Mouse (Mus musculus): ENCODE measurements around the gene Plod1.
A peak's percentile ranks its signal among the peaks of the same experiment; 100 is the strongest.
"Not testable (repeated sequence)": the region's sequence is repeated elsewhere in the genome, so short reads cannot be mapped to it uniquely, and the experiment has no call there.

The Plod1 gene

GRCm38 (mm10) chr4:147888237-147888636 lies 48.3 kb downstream of the Plod1 start:
- no peak for DNase-seq (ENCODE audit: low read depth, low spot score)
- H3K27me3 ChIP-seq (ENCODE audit: control insufficient read depth, insufficient read depth, low read length, poor library complexity, severe bottlenecking), result no peaks in the 10 kb centered on the region
- peaks cover 12% of the 10 kb centered on the region for H3K36me3 ChIP-seq (ENCODE audit: control insufficient read depth, insufficient read depth, low read length, poor library complexity, severe bottlenecking)

- peaks cover 10% of the 10 kb centered on the region for H3K36me3 ChIP-seq (ENCODE audit: control insufficient read depth, insufficient read depth, low read length, poor library complexity, severe bottlenecking)
- H3K27me3 ChIP-seq (ENCODE audit: control insufficient read depth, insufficient read depth, low read length, poor library complexity, severe bottlenecking), result no peaks in the 10 kb centered on the region
- DNase-seq (ENCODE audit: low read depth, low spot score), result no peak
These were observed 49.3 kb downstream of the Plod1 start for GRCm38 (mm10) chr4:147887277-147887676.

- DNase-seq (ENCODE audit: low read depth, low spot score), result no peak
- Histone ChIP-seq H3K36me3 (ENCODE audit: control insufficient read depth, insufficient read depth, low read length, poor library complexity, severe bottlenecking) (peaks cover 14% of the 10 kb centered on the region), H3K27me3 (ENCODE audit: control insufficient read depth, insufficient read depth, low read length, poor library complexity, severe bottlenecking) (no peaks in the 10 kb centered on the region)
These were observed 50.4 kb downstream of the Plod1 start for GRCm38 (mm10) chr4:147886158-147886557.

GRCm38 (mm10) chr4:147884138-147884537 lies 52.4 kb downstream of the Plod1 start:
- Histone ChIP-seq H3K36me3 (ENCODE audit: control insufficient read depth, insufficient read depth, low read length, poor library complexity, severe bottlenecking) (peaks cover 16% of the 10 kb centered on the region), H3K27me3 (ENCODE audit: control insufficient read depth, insufficient read depth, low read length, poor library complexity, severe bottlenecking) (no peaks in the 10 kb centered on the region)
- no peak for DNase-seq (ENCODE audit: low read depth, low spot score)

- Histone ChIP-seq H3K27me3 (ENCODE audit: control insufficient read depth, insufficient read depth, low read length, poor library complexity, severe bottlenecking) (no peaks in the 10 kb centered on the region), H3K36me3 (ENCODE audit: control insufficient read depth, insufficient read depth, low read length, poor library complexity, severe bottlenecking) (peaks cover 20% of the 10 kb centered on the region)
- DNase-seq (ENCODE audit: low read depth, low spot score), result no peak
These were observed 53.5 kb downstream of the Plod1 start for GRCm38 (mm10) chr4:147883041-147883440.

- H3K27me3 ChIP-seq (ENCODE audit: control insufficient read depth, insufficient read depth, low read length, poor library complexity, severe bottlenecking), result no peaks in the 10 kb centered on the region
- peaks cover 20% of the 10 kb centered on the region for H3K36me3 ChIP-seq (ENCODE audit: control insufficient read depth, insufficient read depth, low read length, poor library complexity, severe bottlenecking)
- no peak for DNase-seq (ENCODE audit: low read depth, low spot score)
These were observed 54.8 kb downstream of the Plod1 start for GRCm38 (mm10) chr4:147881792-147882191.

- Histone ChIP-seq H3K36me3 (ENCODE audit: control insufficient read depth, insufficient read depth, low read length, poor library complexity, severe bottlenecking) (peaks cover 16% of the 10 kb centered on the region), H3K27me3 (ENCODE audit: control insufficient read depth, insufficient read depth, low read length, poor library complexity, severe bottlenecking) (no peaks in the 10 kb centered on the region)
- DNase-seq (ENCODE audit: low read depth, low spot score), result no peak
These were observed 56.7 kb downstream of the Plod1 start for GRCm38 (mm10) chr4:147879865-147880264.

GRCm38 (mm10) chr4:147879456-147879855 lies 57.1 kb downstream of the Plod1 start:
- Histone ChIP-seq H3K36me3 (ENCODE audit: control insufficient read depth, insufficient read depth, low read length, poor library complexity, severe bottlenecking) (peaks cover 16% of the 10 kb centered on the region), H3K27me3 (ENCODE audit: control insufficient read depth, insufficient read depth, low read length, poor library complexity, severe bottlenecking) (no peaks in the 10 kb centered on the region)
- DNase-seq (ENCODE audit: low read depth, low spot score), result no peak

- Histone ChIP-seq H3K36me3 (ENCODE audit: control insufficient read depth, insufficient read depth, low read length, poor library complexity, severe bottlenecking) (peaks cover 16% of the 10 kb centered on the region), H3K27me3 (ENCODE audit: control insufficient read depth, insufficient read depth, low read length, poor library complexity, severe bottlenecking) (no peaks in the 10 kb centered on the region)
- DNase-seq (ENCODE audit: low read depth, low spot score), result no peak
These were observed 58.0 kb downstream of the Plod1 start for GRCm38 (mm10) chr4:147878537-147878936.

- no peak for DNase-seq (ENCODE audit: low read depth, low spot score)
- Histone ChIP-seq H3K36me3 (ENCODE audit: control insufficient read depth, insufficient read depth, low read length, poor library complexity, severe bottlenecking) (peaks cover 10% of the 10 kb centered on the region; the same call in 1 of the 2 replicates), H3K27me3 (ENCODE audit: control insufficient read depth, insufficient read depth, low read length, poor library complexity, severe bottlenecking) (no peaks in the 10 kb centered on the region)
These were observed 60.6 kb downstream of the Plod1 start for GRCm38 (mm10) chr4:147875852-147876575.

GRCm38 (mm10) chr4:147869238-147869637 lies 67.3 kb downstream of the Plod1 start:
- Histone ChIP-seq H3K27me3 (ENCODE audit: control insufficient read depth, insufficient read depth, low read length, poor library complexity, severe bottlenecking) (no peaks in the 10 kb centered on the region), H3K36me3 (ENCODE audit: control insufficient read depth, insufficient read depth, low read length, poor library complexity, severe bottlenecking) (no peaks in the 10 kb centered on the region; the same call in 1 of the 2 replicates)
- DNase-seq (ENCODE audit: low read depth, low spot score), result no peak

GRCm38 (mm10) chr4:147868450-147869031 lies 68.0 kb downstream of the Plod1 start, which contains the start of the genes Miip and Fv1:
Gene Miip (minus strand): TSS chr4:147868816.
Gene Fv1 (plus strand): TSS chr4:147868979.
- Histone ChIP-seq H3K27me3 (ENCODE audit: control insufficient read depth, insufficient read depth, low read length, poor library complexity, severe bottlenecking) (no peaks in the 10 kb centered on the region), H3K36me3 (ENCODE audit: control insufficient read depth, insufficient read depth, low read length, poor library complexity, severe bottlenecking) (peaks cover 2% of the 10 kb centered on the region; the same call in 1 of the 2 replicates)
- peak; percentile 97 for DNase-seq (ENCODE audit: low read depth, low spot score)

- peak; percentile 13 for DNase-seq (ENCODE audit: low read depth, low spot score)
- peaks cover 2% of the 10 kb centered on the region for H3K36me3 ChIP-seq (ENCODE audit: control insufficient read depth, insufficient read depth, low read length, poor library complexity, severe bottlenecking)
- no peaks in the 10 kb centered on the region for H3K27me3 ChIP-seq (ENCODE audit: control insufficient read depth, insufficient read depth, low read length, poor library complexity, severe bottlenecking)
These were observed 68.8 kb downstream of the Plod1 start for GRCm38 (mm10) chr4:147867563-147868449.

GRCm38 (mm10) chr4:147866793-147867192 lies 69.8 kb downstream of the Plod1 start:
- DNase-seq (ENCODE audit: low read depth, low spot score); H3K36me3 ChIP-seq (ENCODE audit: control insufficient read depth, insufficient read depth, low read length, poor library complexity, severe bottlenecking); H3K27me3 ChIP-seq (ENCODE audit: control insufficient read depth, insufficient read depth, low read length, poor library complexity, severe bottlenecking): not testable (repeated sequence)

- DNase-seq (ENCODE audit: low read depth, low spot score), result no peak
- no peaks in the 10 kb centered on the region for H3K27me3 ChIP-seq (ENCODE audit: control insufficient read depth, insufficient read depth, low read length, poor library complexity, severe bottlenecking)
- H3K36me3 ChIP-seq (ENCODE audit: control insufficient read depth, insufficient read depth, low read length, poor library complexity, severe bottlenecking), result peaks cover 3% of the 10 kb centered on the region
These were observed 70.5 kb downstream of the Plod1 start for GRCm38 (mm10) chr4:147866056-147866455.

Data from splenic B cell, adult 2 months (primary cell).